Mouse (Mus musculus) intestine, postnatal 0 days (tissue): ENCODE results near the gene Rhot2. TPM values are rescaled to one million over a fixed set of nuclear protein-coding genes. Genes with fewer than 3 reads are reported as not detected.
A peak's percentile ranks its signal among the peaks of the same experiment; 100 is the strongest.

ENCODE experiments used
- ATAC-seq: fragments of 200-750 bp; cut with Nextera tagmentation; 2 replicates; pipeline ENCODE4 v1.8.0; 2017; ENCODE audit warnings: mild to moderate bottlenecking, moderate TSS enrichment, moderate library complexity
- H3K27ac ChIP-seq: fragments of 300-500 bp; sonication (generic); 2 replicates; pipeline ENCODE4 v1.5.1; 2014; ENCODE audit warnings: mild to moderate bottlenecking, low read depth, low read length, moderate library complexity
- H3K27me3 ChIP-seq: fragments of 300-500 bp; sonication (generic); replicated peaks from 2 replicates; pipeline ENCODE4 v1.6.1; 2014; ENCODE audit warnings: low read length, mixed read lengths; ENCODE audit not compliant: control insufficient read depth, insufficient read depth
- H3K36me3 ChIP-seq: fragments of 300-500 bp; sonication (generic); 2 replicates; pipeline ENCODE4 v1.6.1; 2014; ENCODE audit warnings: mild to moderate bottlenecking, moderate library complexity; ENCODE audit not compliant: control insufficient read depth, insufficient read depth
- H3K4me1 ChIP-seq: fragments of 300-500 bp; sonication (generic); replicated peaks from 2 replicates; pipeline ENCODE4 v1.6.1; 2014; ENCODE audit warnings: antibody characterized with exemption, low read length, mixed read lengths; ENCODE audit not compliant: control insufficient read depth, insufficient read depth
- H3K4me2 ChIP-seq: fragments of 300-500 bp; sonication (generic); replicated peaks from 2 replicates; pipeline ENCODE4 v1.6.1; 2014; ENCODE audit warnings: low read depth, mild to moderate bottlenecking, moderate library complexity
- H3K4me3 ChIP-seq: fragments of 300-500 bp; sonication (generic); 2 replicates; pipeline ENCODE4 v1.5.1; 2014; ENCODE audit warnings: low read depth, low read length
- H3K9ac ChIP-seq: fragments of 300-500 bp; sonication (generic); 2 replicates; pipeline ENCODE4 v1.6.1; 2014; ENCODE audit warnings: mild to moderate bottlenecking, low read depth, low read length
- H3K9me3 ChIP-seq: fragments of 300-500 bp; sonication (generic); 2 replicates; pipeline ENCODE4 v1.6.1; 2016; ENCODE audit warnings: mixed run types; ENCODE audit not compliant: control insufficient read depth
- CTCF ChIP-seq: sonication (generic); IDR thresholded peaks from 2 replicates; pipeline ENCODE4 v1.5.1; 2016; ENCODE audit warnings: low read depth, mild to moderate bottlenecking, control low read depth, antibody characterized with exemption, moderate library complexity
- WGBS: fragments of 180-500 bp; shearing (Covaris S2); extraction: QIAGEN DNeasy Blood & Tissue Kit; methylation state at CpG from one replicate; pipeline ENCODE4 v1.1.7; 2014; 5-methylcytosine and 5-hydroxymethylcytosine counted together
- polyA plus RNA-seq: library from polyadenylated mRNA; unstranded; fragments of >200 nt; fragmentation: Nextera tagmentation; extraction: Ambion mirVana; gene quantifications from 2 replicates; pipeline ENCODE4 v1.2.1, GENCODE M21; 2015

The Rhot2 gene
- polyA plus RNA-seq, 1 experiment from 2014 or later = 18.1 TPM

GRCm38 (mm10) chr17:25828223-25828594, 16.4 kb downstream of the Rhot2 start:
- Histone ChIP-seq H3K27ac (no peak overlapping the region), H3K9me3 (no peaks in the 10 kb centered on the region), H3K9ac (no peak overlapping the region), H3K4me3 (no peak overlapping the region; the same call in 1 of the 2 replicates), H3K4me1 (peaks cover 19% of the 10 kb centered on the region), H3K4me2 (peak overlapping the region; percentile 86), H3K27me3 (no peaks in the 10 kb centered on the region), H3K36me3 (peaks cover 32% of the 10 kb centered on the region)
- 82% methylated on average over 8 of the region's 8 CpGs for WGBS
- ATAC-seq = no peak
- TF ChIP-seq CTCF = no peak

- no peak for TF ChIP-seq CTCF
- Histone ChIP-seq H3K4me3 (no peak overlapping the region), H3K4me2 (no peak overlapping the region), H3K27me3 (no peaks in the 10 kb centered on the region), H3K4me1 (peaks cover 19% of the 10 kb centered on the region), H3K27ac (no peak overlapping the region), H3K9ac (no peak overlapping the region), H3K9me3 (no peaks in the 10 kb centered on the region), H3K36me3 (peaks cover 32% of the 10 kb centered on the region)
- WGBS = 93% methylated on average over 22 of the region's 22 CpGs
- ATAC-seq = no peak
These were observed 17.0 kb downstream of the Rhot2 start for GRCm38 (mm10) chr17:25827546-25828222.

GRCm38 (mm10) chr17:25827011-25827410, 17.6 kb downstream of the Rhot2 start:
- Histone ChIP-seq H3K36me3 (peaks cover 32% of the 10 kb centered on the region), H3K27ac (no peak overlapping the region), H3K4me2 (no peak overlapping the region), H3K9me3 (no peaks in the 10 kb centered on the region), H3K4me3 (no peak overlapping the region), H3K9ac (no peak overlapping the region), H3K27me3 (no peaks in the 10 kb centered on the region), H3K4me1 (peaks cover 19% of the 10 kb centered on the region)
- no peak for ATAC-seq
- WGBS = 96% methylated on average over 13 of the region's 13 CpGs
- TF ChIP-seq CTCF = no peak

GRCm38 (mm10) chr17:25825984-25826570, 18.6 kb downstream of the Rhot2 start:
- WGBS = 96% methylated on average over 27 of the region's 27 CpGs
- H3K9ac ChIP-seq = no peak overlapping the region
- no peak for TF ChIP-seq CTCF
- peaks cover 11% of the 10 kb centered on the region for H3K4me1 ChIP-seq
- H3K4me3 ChIP-seq = no peak overlapping the region
- H3K9me3 ChIP-seq = no peaks in the 10 kb centered on the region
- H3K4me2 ChIP-seq = no peak overlapping the region
- no peak overlapping the region for H3K27ac ChIP-seq
- H3K27me3 ChIP-seq = no peaks in the 10 kb centered on the region
- peaks cover 26% of the 10 kb centered on the region for H3K36me3 ChIP-seq
- no peak for ATAC-seq

DNA sequence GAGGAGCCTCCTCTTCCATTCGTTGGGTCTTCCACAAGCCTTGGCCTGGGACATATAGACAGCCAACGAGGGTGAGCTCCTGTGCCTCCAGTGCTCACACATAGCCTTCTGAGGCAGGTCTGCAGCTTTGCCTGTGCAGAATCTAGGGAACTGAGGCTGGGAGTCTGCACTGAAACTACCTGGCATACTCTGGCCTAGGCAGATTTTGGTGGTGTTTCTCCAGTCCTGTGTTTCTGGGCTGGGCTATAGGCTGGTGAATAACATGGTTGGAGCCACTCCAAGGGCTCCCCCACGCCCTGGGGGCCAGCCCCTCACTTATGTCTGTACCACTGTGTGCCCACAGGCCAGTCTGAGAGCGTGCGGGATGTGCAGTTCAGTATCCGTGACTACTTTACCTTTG, 19.3 kb downstream of the Rhot2 start:
- 0 out of 2 replicates have a peak overlapping the region, but pooled peaks have one; percentile 94 for H3K4me2 ChIP-seq
- no peak for ATAC-seq

DNA sequence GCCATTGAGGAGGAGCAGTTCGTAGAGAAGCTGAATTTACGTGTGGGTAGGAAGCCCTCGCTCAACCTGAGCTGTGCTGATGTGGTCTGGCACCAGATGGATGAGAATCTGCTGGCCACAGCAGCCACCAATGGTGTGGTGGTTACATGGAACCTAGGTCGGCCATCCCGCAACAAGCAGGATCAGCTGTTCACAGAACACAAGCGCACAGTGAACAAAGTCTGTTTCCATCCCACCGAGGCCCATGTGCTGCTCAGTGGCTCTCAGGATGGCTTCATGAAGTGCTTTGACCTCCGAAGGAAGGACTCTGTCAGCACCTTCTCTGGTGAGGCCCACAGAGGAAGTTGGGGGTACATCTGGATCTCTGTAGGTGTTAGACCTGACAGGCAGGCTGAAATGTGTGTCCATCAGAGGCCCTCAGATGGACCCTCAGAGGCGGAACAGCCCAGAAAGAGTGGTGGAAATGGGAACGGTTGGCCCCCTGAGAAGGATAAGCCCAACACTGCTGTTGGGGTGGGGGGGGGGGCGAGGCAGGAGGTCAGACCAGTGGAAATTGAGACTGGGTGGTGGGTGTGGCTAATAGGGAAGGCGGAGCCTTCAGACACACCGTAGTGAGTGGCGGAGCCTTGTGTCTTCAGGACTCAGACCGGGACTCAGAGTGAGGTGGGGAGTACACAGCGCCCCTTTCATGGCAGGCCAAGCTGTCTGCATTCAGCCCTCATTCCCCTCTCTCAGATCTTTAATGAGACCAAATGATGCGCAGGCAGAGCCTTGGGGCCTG, 20.1 kb downstream of the Rhot2 start:
- 64% methylated on average over 17 of the region's 17 CpGs for WGBS
- ATAC-seq = no peak
- no peaks in the 10 kb centered on the region for H3K9me3 ChIP-seq
- TF ChIP-seq CTCF = no peak
- peaks cover 10% of the 10 kb centered on the region for H3K4me1 ChIP-seq
- peak overlapping the region; percentile 68 for H3K9ac ChIP-seq
- H3K36me3 ChIP-seq = peaks cover 15% of the 10 kb centered on the region
- peak overlapping the region; percentile 62 for H3K4me3 ChIP-seq
- peak overlapping the region; percentile 94 for H3K4me2 ChIP-seq
- no peak overlapping the region for H3K27ac ChIP-seq
- peaks cover 9% of the 10 kb centered on the region for H3K27me3 ChIP-seq

More for the DNA sequence above, 19.3 kb downstream of the Rhot2 start:
- Histone ChIP-seq H3K9ac (no peak overlapping the region), H3K4me3 (no peak overlapping the region), H3K36me3 (peaks cover 18% of the 10 kb centered on the region), H3K9me3 (no peaks in the 10 kb centered on the region), H3K4me1 (peaks cover 10% of the 10 kb centered on the region), H3K27ac (no peak overlapping the region), H3K27me3 (peaks cover 2% of the 10 kb centered on the region)
- 91% methylated on average over 6 of the region's 6 CpGs for WGBS
- TF ChIP-seq CTCF = no peak
